Mouse (Mus musculus): ENCODE data around the gene Grk6. TPM values are rescaled to one million over a fixed set of nuclear protein-coding genes. Genes with fewer than 3 reads are reported as not detected.
A peak's percentile ranks its signal among the peaks of the same experiment; 100 is the strongest.

Gene Grk6
- polyA plus RNA-seq (2011; ENCODE audit: insufficient read depth, insufficient read length, low replicate concordance, missing spikeins), result 64.8 and 109 TPM in 2 replicates

DNA sequence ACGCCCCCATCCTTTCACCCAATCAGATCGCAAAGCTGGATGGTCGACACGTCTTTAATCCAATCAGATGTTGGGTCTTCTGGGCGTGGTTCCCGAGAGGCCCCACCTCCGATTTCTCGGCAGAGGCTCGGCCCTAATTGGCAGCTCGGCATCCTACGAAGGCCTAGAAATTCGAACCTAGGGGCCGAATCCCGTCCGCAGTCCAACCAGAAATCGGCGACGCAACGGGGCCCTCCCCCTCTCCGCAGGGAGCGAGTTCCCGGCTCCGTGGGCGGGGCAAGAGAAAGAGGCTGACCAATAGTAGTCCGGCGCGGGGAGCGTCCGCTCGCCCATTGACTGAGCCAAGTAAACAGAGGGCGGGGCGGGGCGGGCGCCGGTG lies at the start of gene Grk6:
Gene Grk6 (plus strand): TSS at position 136 of the 379 bp plus-strand sequence.
- WGBS, result under 1% methylated on average over 35 of the region's 35 CpGs
- peaks cover 13% of the 10 kb centered on the region; the same call in 1 of the 2 replicates for H3K4me1 ChIP-seq (ENCODE audit: control insufficient read depth, insufficient read depth, low read length)
- H3K27ac ChIP-seq (ENCODE audit: control insufficient read depth, insufficient read depth, low read depth, low read length, poor library complexity), result peak within 1 kb of the TSS; percentile 99
- TF ChIP-seq CTCF (IDR thresholded peaks at IDR 0.05; ENCODE audit: control insufficient read depth, insufficient read depth, low read length), result no peak
- TF ChIP-seq POLR2A (IDR thresholded peaks at IDR 0.05; ENCODE audit: borderline replicate concordance, control insufficient read depth, low read depth, low read length), result no peak
- peak within 1 kb of the TSS; percentile 90 for H3K4me3 ChIP-seq (replicated peaks; ENCODE audit: control insufficient read depth, low read depth, low read length)

DNA sequence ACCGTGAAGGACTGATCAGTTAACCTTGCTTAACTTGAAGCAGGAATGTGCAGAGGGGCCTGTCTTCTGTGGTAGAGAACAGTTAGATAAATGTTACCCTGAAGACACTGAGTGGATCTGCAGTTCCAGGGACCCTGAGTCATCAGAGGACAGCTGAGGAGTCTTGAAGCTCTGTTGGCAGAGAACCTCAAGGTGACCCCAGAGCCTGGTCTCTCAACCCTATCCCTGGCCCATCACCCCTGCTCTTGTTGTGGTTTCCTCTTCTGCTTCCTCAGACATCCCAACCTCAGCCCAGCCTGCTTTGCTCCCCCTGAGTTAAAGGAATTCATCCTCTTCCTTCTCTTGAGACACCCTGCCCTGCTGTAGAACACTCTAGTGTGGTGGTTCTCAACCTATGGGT lies 46.8 kb upstream of the Grk6 start, which contains the start of gene Slc34a1:
Gene Slc34a1 (plus strand): TSS at position 100 of the 400 bp plus-strand sequence.
- Histone ChIP-seq H3K4me1 (ENCODE audit: control insufficient read depth, insufficient read depth, low read length) (peaks cover 2% of the 10 kb centered on the region), H3K4me3 (replicated peaks; ENCODE audit: control insufficient read depth, low read depth, low read length) (no peak within 1 kb of the TSS), H3K27ac (ENCODE audit: control insufficient read depth, insufficient read depth, low read depth, low read length, poor library complexity) (no peak within 1 kb of the TSS)
- no peak for TF ChIP-seq POLR2A (IDR thresholded peaks at IDR 0.05; ENCODE audit: borderline replicate concordance, control insufficient read depth, low read depth, low read length)
- WGBS, result 29% methylated on average over 1 of the region's 1 CpGs

DNA sequence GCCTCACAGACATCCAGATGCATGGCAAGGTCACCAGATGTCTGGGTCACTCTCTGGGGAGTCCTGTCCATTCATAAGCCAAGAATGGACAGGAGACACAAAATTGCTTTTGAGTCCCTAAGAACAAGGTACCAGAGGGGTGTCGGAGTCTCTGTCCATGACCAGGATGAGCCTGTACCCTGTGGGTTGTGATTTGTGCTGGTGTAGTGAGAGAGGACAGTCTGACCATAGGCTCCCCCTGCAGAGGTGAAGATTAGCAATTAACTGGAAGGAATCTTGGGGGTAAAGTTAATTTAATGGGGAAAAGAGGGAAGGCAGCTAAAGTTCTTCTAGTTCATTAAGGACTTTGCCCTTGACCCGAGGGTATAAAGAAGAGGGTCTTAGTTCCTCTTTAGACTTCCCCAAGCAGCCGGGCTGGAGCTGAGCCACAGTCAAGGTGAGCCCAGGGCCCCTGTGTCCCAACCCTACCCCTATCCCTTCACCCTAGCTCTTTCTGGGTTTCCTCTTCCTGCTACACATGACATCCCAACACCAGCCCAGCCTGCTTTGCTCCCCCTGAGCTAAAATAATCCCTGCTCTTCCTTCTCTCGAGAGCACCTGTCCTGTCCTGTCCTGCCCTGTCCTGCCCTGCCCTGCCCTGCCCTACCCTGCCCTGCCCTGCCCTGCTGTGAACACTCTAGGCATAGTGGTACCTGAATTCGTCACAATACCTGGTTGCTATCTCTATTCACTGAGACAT lies 45.4 kb upstream of the Grk6 start:
- no peak overlapping the region for H3K4me3 ChIP-seq (replicated peaks; ENCODE audit: control insufficient read depth, low read depth, low read length)
- TF ChIP-seq POLR2A (IDR thresholded peaks at IDR 0.05; ENCODE audit: borderline replicate concordance, control insufficient read depth, low read depth, low read length) (no peak), CTCF (IDR thresholded peaks at IDR 0.05; ENCODE audit: control insufficient read depth, insufficient read depth, low read length) (no peak)

DNA sequence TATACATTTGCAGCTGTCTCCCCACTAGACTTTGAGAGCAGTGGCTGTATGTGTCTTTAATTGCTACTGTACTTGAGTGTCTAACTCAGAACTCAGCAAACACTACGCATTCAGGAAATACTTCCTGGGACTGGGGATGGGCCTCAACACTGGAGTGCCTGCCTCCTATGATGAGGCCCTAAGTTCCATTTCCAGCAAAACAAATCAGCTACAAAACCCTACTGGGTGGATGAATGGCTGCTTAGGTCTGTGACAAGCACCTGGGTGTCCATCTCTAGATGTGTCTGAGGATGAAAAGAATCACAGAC lies 44.9 kb upstream of the Grk6 start:
- TF ChIP-seq POLR2A (IDR thresholded peaks at IDR 0.05; ENCODE audit: borderline replicate concordance, control insufficient read depth, low read depth, low read length), result no peak
- TF ChIP-seq CTCF (IDR thresholded peaks at IDR 0.05; ENCODE audit: control insufficient read depth, insufficient read depth, low read length), result no peak
- Histone ChIP-seq H3K27ac (ENCODE audit: control insufficient read depth, insufficient read depth, low read depth, low read length, poor library complexity) (no peak overlapping the region), H3K4me1 (ENCODE audit: control insufficient read depth, insufficient read depth, low read length) (peaks cover 8% of the 10 kb centered on the region), H3K4me3 (replicated peaks; ENCODE audit: control insufficient read depth, low read depth, low read length) (no peak overlapping the region)
- 64% methylated on average over 1 of the region's 1 CpGs for WGBS

More for the DNA sequence above, 45.4 kb upstream of the Grk6 start:
- H3K4me1 ChIP-seq (ENCODE audit: control insufficient read depth, insufficient read depth, low read length), result peaks cover 5% of the 10 kb centered on the region
- 27% methylated on average over 5 of the region's 5 CpGs for WGBS
- H3K27ac ChIP-seq (ENCODE audit: control insufficient read depth, insufficient read depth, low read depth, low read length, poor library complexity), result no peak overlapping the region

DNA sequence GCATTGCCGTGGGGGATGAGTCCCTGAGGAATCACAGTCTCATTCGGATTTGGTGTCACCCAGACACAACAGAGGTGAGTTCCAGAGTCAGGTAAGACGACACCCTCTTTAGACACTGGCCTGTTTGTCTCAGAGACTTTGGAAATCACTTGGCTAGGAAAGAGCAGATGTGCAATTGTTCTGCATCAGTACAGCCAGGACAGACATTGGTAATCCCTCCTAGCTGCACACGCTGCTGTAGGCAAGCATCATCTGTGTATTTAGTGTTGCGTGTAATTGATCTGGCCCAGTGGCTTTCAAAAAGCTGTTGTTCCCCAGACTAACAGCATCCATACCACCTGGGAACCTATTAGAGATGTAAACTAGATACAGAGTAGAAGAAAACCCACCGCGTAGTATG lies 41.6 kb upstream of the Grk6 start:
- TF ChIP-seq CTCF (IDR thresholded peaks at IDR 0.05; ENCODE audit: control insufficient read depth, insufficient read depth, low read length) (no peak), POLR2A (IDR thresholded peaks at IDR 0.05; ENCODE audit: borderline replicate concordance, control insufficient read depth, low read depth, low read length) (no peak)
- 75% methylated on average over 7 of the region's 7 CpGs for WGBS
- H3K4me1 ChIP-seq (ENCODE audit: control insufficient read depth, insufficient read depth, low read length), result peaks cover 12% of the 10 kb centered on the region
- H3K27ac ChIP-seq (ENCODE audit: control insufficient read depth, insufficient read depth, low read depth, low read length, poor library complexity), result no peak overlapping the region
- no peak overlapping the region for H3K4me3 ChIP-seq (replicated peaks; ENCODE audit: control insufficient read depth, low read depth, low read length)

DNA sequence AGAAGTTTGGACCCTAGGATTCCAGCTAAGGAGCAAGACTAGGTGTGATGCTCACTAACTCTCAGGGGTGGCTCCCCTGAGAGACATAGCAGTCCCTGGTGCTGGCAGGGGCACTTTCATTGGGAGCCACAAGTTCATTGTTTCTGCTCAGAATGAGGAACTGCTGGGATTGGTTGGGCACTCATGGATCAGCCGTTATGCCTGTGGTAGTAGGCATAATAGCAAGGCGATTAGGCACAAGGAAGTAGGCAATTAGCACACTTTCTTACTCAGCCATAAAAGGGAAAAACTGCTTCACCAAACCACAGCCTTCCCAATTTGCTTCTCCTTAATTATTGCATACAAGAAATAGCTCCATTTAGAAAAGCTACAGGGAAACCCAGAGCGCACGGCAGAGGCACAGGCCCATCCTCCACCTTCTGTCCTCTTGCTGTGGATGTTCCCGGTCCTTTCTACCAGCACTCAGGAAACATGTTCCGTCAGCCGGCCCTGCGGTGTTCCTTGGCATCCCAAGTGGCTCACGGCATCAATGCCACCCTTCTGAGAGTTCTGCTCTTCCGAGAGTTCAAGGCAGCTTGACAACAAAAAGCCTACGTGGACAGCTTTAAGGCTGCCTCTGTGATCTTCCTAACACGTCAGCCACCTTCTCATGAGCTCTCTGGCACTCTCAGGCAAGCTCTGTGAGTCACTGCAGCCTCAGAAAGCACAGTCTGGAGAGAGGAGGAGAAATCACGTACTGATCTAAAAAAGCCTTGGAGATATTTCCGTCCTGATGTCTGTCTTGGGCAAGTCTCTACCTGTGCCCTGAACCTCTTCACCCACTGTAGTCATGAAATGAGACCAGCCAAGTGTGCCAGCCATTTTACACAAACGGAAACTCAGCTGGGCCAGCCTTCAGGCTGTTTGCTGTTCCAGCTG lies 40.7 kb upstream of the Grk6 start:
- WGBS, result 40% methylated on average over 15 of the region's 15 CpGs
- no peak overlapping the region for H3K4me3 ChIP-seq (replicated peaks; ENCODE audit: control insufficient read depth, low read depth, low read length)
- H3K4me1 ChIP-seq (ENCODE audit: control insufficient read depth, insufficient read depth, low read length), result peaks cover 12% of the 10 kb centered on the region
- H3K27ac ChIP-seq (ENCODE audit: control insufficient read depth, insufficient read depth, low read depth, low read length, poor library complexity), result no peak overlapping the region; the same call in 1 of the 2 replicates
- no peak for TF ChIP-seq CTCF (IDR thresholded peaks at IDR 0.05; ENCODE audit: control insufficient read depth, insufficient read depth, low read length)
- TF ChIP-seq POLR2A (IDR thresholded peaks at IDR 0.05; ENCODE audit: borderline replicate concordance, control insufficient read depth, low read depth, low read length), result no peak

DNA sequence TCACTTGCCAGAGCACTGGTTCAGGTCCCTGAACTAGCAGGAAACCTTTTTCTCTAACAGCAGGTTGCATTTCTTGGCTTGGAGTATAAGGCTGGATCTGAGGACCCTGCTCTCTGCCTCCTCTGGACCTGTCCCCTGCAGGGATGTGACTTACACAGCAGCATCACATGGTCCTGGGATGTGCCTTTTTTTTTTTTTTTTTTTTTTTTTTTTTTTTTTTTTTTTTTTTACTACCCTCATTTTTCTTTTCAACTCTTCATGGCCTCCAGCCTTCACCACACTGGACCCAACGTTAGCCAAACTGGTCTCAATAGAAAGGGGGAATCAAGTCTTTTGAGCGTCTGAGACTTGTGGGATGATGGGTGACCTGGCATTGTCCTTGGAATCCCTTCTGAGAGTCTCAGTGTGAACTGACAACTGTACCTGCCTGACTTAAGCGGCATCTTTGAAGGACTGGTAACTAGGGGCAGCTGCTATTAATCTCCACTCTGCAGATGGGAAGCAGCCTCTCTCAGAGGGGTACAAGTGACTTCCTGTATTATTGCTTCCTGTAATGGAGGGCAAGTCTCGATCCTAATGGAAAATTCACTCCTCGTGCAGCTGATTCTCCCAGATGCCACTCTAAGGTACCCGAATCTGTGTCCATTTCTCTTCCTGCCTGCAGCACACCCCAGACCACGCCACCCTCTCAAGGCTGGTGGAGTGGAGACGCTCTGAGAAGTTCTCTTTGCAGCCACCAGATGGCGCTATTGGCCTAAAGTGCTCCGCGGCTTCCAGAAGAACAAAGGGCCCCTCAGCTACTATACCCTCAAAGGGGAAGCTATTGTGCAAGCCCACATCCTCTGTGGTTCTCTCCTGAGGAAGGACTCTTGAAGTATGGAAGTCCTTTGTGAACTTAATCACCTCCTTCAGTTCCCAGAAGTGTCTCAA lies 39.8 kb upstream of the Grk6 start:
- H3K27ac ChIP-seq (ENCODE audit: control insufficient read depth, insufficient read depth, low read depth, low read length, poor library complexity), result peak overlapping the region; percentile 66
- 6% methylated on average over 11 of the region's 11 CpGs for WGBS

More for the DNA sequence above, 39.8 kb upstream of the Grk6 start:
- Histone ChIP-seq H3K4me1 (ENCODE audit: control insufficient read depth, insufficient read depth, low read length) (peaks cover 12% of the 10 kb centered on the region), H3K4me3 (replicated peaks; ENCODE audit: control insufficient read depth, low read depth, low read length) (peak overlapping the region; percentile 24)
- TF ChIP-seq CTCF (IDR thresholded peaks at IDR 0.05; ENCODE audit: control insufficient read depth, insufficient read depth, low read length) (peak; percentile 89), POLR2A (IDR thresholded peaks at IDR 0.05; ENCODE audit: borderline replicate concordance, control insufficient read depth, low read depth, low read length) (no peak)

All from bone marrow, adult 2 months (tissue).